ENCODE assay signal across 24 mouse cellular contexts in the genomic region with DNA sequence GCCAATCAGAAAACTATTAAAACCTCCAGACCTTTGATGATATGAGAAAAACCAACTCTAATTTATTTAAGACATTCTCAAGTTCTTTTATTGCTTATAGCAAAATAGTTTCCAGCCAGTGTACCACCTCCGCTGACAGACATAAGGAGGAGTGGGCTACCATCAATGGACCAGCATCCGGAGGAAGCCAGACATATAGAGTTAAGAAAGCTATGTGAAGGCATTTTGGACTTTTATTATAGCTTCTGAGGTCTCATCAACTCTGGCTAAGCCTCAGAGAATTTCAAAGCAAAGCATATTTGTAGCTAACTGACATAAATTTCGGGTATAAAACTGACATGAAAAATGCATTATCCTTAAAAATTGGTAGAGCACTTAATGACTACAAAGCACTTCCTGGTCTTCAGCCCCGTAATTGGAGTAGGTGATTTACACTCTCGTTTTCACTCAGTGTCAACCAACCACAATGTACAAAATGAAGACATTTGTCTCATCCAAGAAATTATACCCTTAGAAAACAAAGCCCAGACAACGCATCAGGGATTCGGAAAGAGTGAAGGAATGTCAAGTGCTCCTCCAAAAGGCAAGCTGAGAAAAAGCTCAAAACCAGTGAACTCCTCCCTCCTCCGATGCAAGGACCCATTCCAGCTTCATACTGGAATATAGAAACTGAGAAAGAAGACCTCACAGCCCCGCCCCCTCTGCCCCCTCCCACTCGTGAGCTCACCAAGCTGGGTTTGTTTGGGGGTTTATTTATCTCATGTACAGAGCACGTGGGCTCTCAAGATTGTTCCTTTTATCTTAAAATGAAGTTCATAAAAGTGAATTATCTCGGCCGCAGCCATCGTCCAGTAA.
DNase-seq lines count a peak whose midpoint lies in the region; ATAC-seq lines count a peak whose summit lies in the region.
"Had no signal": no experiment of that assay in that cellular context is flagged by ENCODE, and none has a peak within 500 bp of the region (broad histone marks: within the 10 kb centered on the region; RNA-seq: fewer than 3 reads in every experiment).

No protein-coding gene starts in this region.

- peak; percentile 69 for ATAC-seq in kidney, embryonic 14.5 days (ENCODE audit: low FRiP score, low TSS enrichment)
- no peak for ATAC-seq in midbrain, embryonic 11.5 days (ENCODE audit: low FRiP score)
- no peak for ATAC-seq in midbrain, embryonic 13.5 days
- no peak for ATAC-seq in stomach, embryonic 15.5 days (ENCODE audit: insufficient read depth, low FRiP score, low read depth)
- ATAC-seq: CD4-positive, CD25-positive, alpha-beta regulatory T cell, adult 4 months; forebrain, embryonic 14.5 days; midbrain, embryonic 16.5 days had no signal

- no peak overlapping the region for H3K4me3 ChIP-seq in kidney, embryonic 14.5 days (ENCODE audit: low read length)
- H3K4me3 ChIP-seq in midbrain, embryonic 11.5 days (ENCODE audit: low read depth, low read length), result no peak overlapping the region
- no peak overlapping the region for H3K4me3 ChIP-seq in midbrain, embryonic 13.5 days (replicated peaks)
- no peak overlapping the region for H3K4me3 ChIP-seq in stomach, embryonic 15.5 days (replicated peaks)
- H3K4me3 ChIP-seq: heart, embryonic 10.5 days; heart, embryonic 15.5 days; limb, embryonic 10.5 days; limb, embryonic 15.5 days; liver, embryonic 15.5 days had no signal

- H3K36me3 ChIP-seq in kidney, embryonic 14.5 days (ENCODE audit: control insufficient read depth, insufficient read depth, low read length), result no peaks in the 10 kb centered on the region
- H3K36me3 ChIP-seq in midbrain, embryonic 11.5 days (ENCODE audit: control insufficient read depth, insufficient read depth, low read length), result no peaks in the 10 kb centered on the region
- no peaks in the 10 kb centered on the region for H3K36me3 ChIP-seq in midbrain, embryonic 13.5 days
- no peaks in the 10 kb centered on the region for H3K36me3 ChIP-seq in stomach, embryonic 15.5 days
- H3K36me3 ChIP-seq: heart, embryonic 10.5 days; heart, embryonic 15.5 days; limb, embryonic 10.5 days; limb, embryonic 15.5 days; liver, embryonic 15.5 days had no signal

- DNase-seq in kidney, adult 8-10 months, result no peak
- peak; percentile 43 for DNase-seq in kidney, postnatal 14 days
- no peak for DNase-seq in kidney, postnatal 36 days
- DNase-seq in midbrain, embryonic 11.5 days (ENCODE audit: low spot score, missing footprints), result peak; percentile 57
- DNase-seq in cerebellum, postnatal 4 days (ENCODE audit: low spot score in 2 of 2), result no peak
- DNase-seq: adrenal gland, postnatal 25 days; cerebellum, adult 11-12 months; cerebellum, postnatal 10 days; gastrocnemius, postnatal 25 days; heart, adult 11 months; layer of hippocampus, postnatal 36 days; spleen, adult 18-20 months had no signal

- no peak overlapping the region; the same call in 1 of the 2 replicates for H3K27ac ChIP-seq in kidney, embryonic 14.5 days (ENCODE audit: low read depth, low read length)
- H3K27ac ChIP-seq in midbrain, embryonic 11.5 days (ENCODE audit: low read depth, low read length), result no peak overlapping the region
- H3K27ac ChIP-seq in midbrain, embryonic 13.5 days, result no peak overlapping the region
- H3K27ac ChIP-seq in stomach, embryonic 15.5 days, result peak overlapping the region; percentile 70
- H3K27ac ChIP-seq: heart, embryonic 10.5 days; liver, embryonic 15.5 days; macrophage had no signal

- WGBS in kidney, embryonic 14.5 days, result 52% methylated on average over 14 of the region's 14 CpGs
- WGBS in midbrain, embryonic 11.5 days, result 89% methylated on average over 14 of the region's 14 CpGs
- 88% methylated on average over 14 of the region's 14 CpGs for whole genome bisulfite sequencing in midbrain, embryonic 13.5 days
- WGBS in stomach, embryonic 15.5 days, result 76% methylated on average over 14 of the region's 14 CpGs

- H3K27me3 ChIP-seq in kidney, embryonic 14.5 days (ENCODE audit: control insufficient read depth, insufficient read depth, low read length), result no peaks in the 10 kb centered on the region
- no peaks in the 10 kb centered on the region for H3K27me3 ChIP-seq in midbrain, embryonic 11.5 days (ENCODE audit: control insufficient read depth, insufficient read depth, low read length)
- no peaks in the 10 kb centered on the region for H3K27me3 ChIP-seq in midbrain, embryonic 13.5 days
- H3K27me3 ChIP-seq in stomach, embryonic 15.5 days (replicated peaks), result no peaks in the 10 kb centered on the region
- H3K27me3 ChIP-seq: heart, embryonic 15.5 days; limb, embryonic 15.5 days; liver, embryonic 15.5 days had no signal

- no peaks in the 10 kb centered on the region for H3K9me3 ChIP-seq in kidney, embryonic 14.5 days (ENCODE audit: control insufficient read depth, low read length)
- no peaks in the 10 kb centered on the region for H3K9me3 ChIP-seq in midbrain, embryonic 11.5 days (ENCODE audit: control insufficient read depth, low read length)
- H3K9me3 ChIP-seq in midbrain, embryonic 13.5 days, result no peaks in the 10 kb centered on the region
- no peaks in the 10 kb centered on the region for H3K9me3 ChIP-seq in stomach, embryonic 15.5 days
- H3K9me3 ChIP-seq: heart, embryonic 10.5 days; heart, embryonic 15.5 days; limb, embryonic 10.5 days; limb, embryonic 15.5 days; liver, embryonic 15.5 days had no signal

- no peak overlapping the region for H3K9ac ChIP-seq in kidney, embryonic 14.5 days (ENCODE audit: low read depth, low read length)
- H3K9ac ChIP-seq in midbrain, embryonic 11.5 days (ENCODE audit: low read length), result no peak overlapping the region
- no peak overlapping the region for H3K9ac ChIP-seq in midbrain, embryonic 13.5 days (replicated peaks)
- H3K9ac ChIP-seq in stomach, embryonic 15.5 days, result no peak overlapping the region
- H3K9ac ChIP-seq: heart, embryonic 15.5 days; limb, embryonic 15.5 days; liver, embryonic 15.5 days had no signal

- no peaks in the 10 kb centered on the region for H3K4me1 ChIP-seq in kidney, embryonic 14.5 days (ENCODE audit: control insufficient read depth, insufficient read depth, low read length)
- H3K4me1 ChIP-seq in midbrain, embryonic 11.5 days (ENCODE audit: control insufficient read depth, insufficient read depth, low read length), result no peaks in the 10 kb centered on the region
- peaks cover 12% of the 10 kb centered on the region; the same call in 1 of the 2 replicates for H3K4me1 ChIP-seq in midbrain, embryonic 13.5 days (replicated peaks)
- 0 out of 2 replicates have a peak, but pooled peaks cover 3% of the 10 kb centered on the region for H3K4me1 ChIP-seq in stomach, embryonic 15.5 days

- no peak overlapping the region for H3K4me2 ChIP-seq in kidney, embryonic 14.5 days (replicated peaks; ENCODE audit: low read depth, low read length)
- no peak overlapping the region for H3K4me2 ChIP-seq in midbrain, embryonic 11.5 days
- H3K4me2 ChIP-seq in midbrain, embryonic 13.5 days (replicated peaks), result no peak overlapping the region
- no peak overlapping the region for H3K4me2 ChIP-seq in stomach, embryonic 15.5 days
- H3K4me2 ChIP-seq: heart, embryonic 15.5 days; limb, embryonic 15.5 days; liver, embryonic 15.5 days had no signal

Comparison
In these comparisons a context has a peak if more than half of its experiments do, and no peak if none do; other contexts are left out.
1. DNase-seq: peak in kidney, postnatal 14 days (single experiment) and midbrain, embryonic 11.5 days (single experiment); none in kidney, adult 8-10 months (0 of 2), kidney, postnatal 36 days (0 of 2) and cerebellum, postnatal 4 days (0 of 2).